Comparison of ENCODE assay signal across 8 mouse cellular contexts in the genomic region with DNA sequence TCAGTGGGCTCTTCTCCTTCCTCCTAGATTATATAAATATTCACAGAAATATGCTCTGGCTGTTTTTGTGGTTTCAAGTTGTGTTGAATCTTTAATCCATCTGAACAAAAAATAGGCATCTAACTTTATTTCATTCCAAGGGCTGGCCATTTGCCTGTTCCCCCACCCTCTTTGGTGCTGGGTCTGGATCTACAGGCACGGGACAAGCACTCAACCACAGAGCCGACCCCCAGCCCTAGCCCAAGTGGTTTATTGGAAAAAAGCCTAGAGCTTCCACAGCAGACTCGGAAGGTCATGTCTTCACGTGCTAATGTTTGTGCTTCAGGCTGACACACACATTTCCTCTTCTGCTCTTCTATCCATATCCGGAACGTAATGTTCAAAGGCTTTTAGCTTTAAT. TPM values are rescaled to one million over a fixed set of nuclear protein-coding genes. Genes with fewer than 3 reads are reported as not detected.
A peak's percentile ranks its signal among the peaks of the same experiment; 100 is the strongest.
DNase-seq lines count a peak whose midpoint lies in the region; ATAC-seq and TF ChIP-seq lines count a peak whose summit lies in the region.

No protein-coding gene starts in this region.

- no peak overlapping the region for H3K9ac ChIP-seq in intestine, embryonic 15.5 days
- H3K9ac ChIP-seq in intestine, postnatal 0 days (ENCODE audit: low read depth, low read length), result no peak overlapping the region

- H3K9me3 ChIP-seq in intestine, embryonic 15.5 days, result no peaks in the 10 kb centered on the region
- H3K9me3 ChIP-seq in intestine, postnatal 0 days (ENCODE audit: control insufficient read depth), result no peaks in the 10 kb centered on the region

- DNase-seq in adipocyte (ENCODE audit: low spot score), result peak; percentile 57
- DNase-seq in heart, adult 9 months (ENCODE audit: low spot score in 2 of 2), result peak; percentile 26 to 29
- DNase-seq in kidney, postnatal 4 days, result peak; percentile 39 to 51
- no peak for DNase-seq in urinary bladder, postnatal 36 days (ENCODE audit: low spot score in 2 of 2)
- DNase-seq in frontal cortex, postnatal 14 days (ENCODE audit: low spot score in 2 of 2), result no peak
- DNase-seq in left cerebral cortex, adult 9 months (ENCODE audit: low spot score in 2 of 2), result no peak

- WGBS in intestine, embryonic 15.5 days, result 34% methylated on average over 6 of the region's 6 CpGs
- 43% methylated on average over 6 of the region's 6 CpGs for WGBS in intestine, postnatal 0 days

- H3K4me3 ChIP-seq in intestine, embryonic 15.5 days (replicated peaks), result no peak overlapping the region
- no peak overlapping the region for H3K4me3 ChIP-seq in intestine, postnatal 0 days (ENCODE audit: low read depth, low read length)

- 0 out of 2 replicates have a peak overlapping the region, but pooled peaks have one; percentile 48 for H3K27ac ChIP-seq in intestine, embryonic 15.5 days
- H3K27ac ChIP-seq in intestine, postnatal 0 days (ENCODE audit: low read depth, low read length), result no peak overlapping the region

- H3K4me1 ChIP-seq in intestine, embryonic 15.5 days (replicated peaks), result peaks cover 15% of the 10 kb centered on the region; the same call in 1 of the 2 replicates
- H3K4me1 ChIP-seq in intestine, postnatal 0 days (replicated peaks; ENCODE audit: control insufficient read depth, insufficient read depth, low read length), result no peaks in the 10 kb centered on the region

- no peak for TF ChIP-seq CTCF in intestine, postnatal 0 days (IDR thresholded peaks at IDR 0.05; ENCODE audit: low read depth)

- H3K27me3 ChIP-seq in intestine, embryonic 15.5 days (replicated peaks), result no peaks in the 10 kb centered on the region
- no peaks in the 10 kb centered on the region for H3K27me3 ChIP-seq in intestine, postnatal 0 days (replicated peaks; ENCODE audit: control insufficient read depth, insufficient read depth, low read length)

- ATAC-seq in intestine, embryonic 15.5 days, result no peak
- ATAC-seq in intestine, postnatal 0 days, result no peak

- H3K36me3 ChIP-seq in intestine, embryonic 15.5 days, result no peaks in the 10 kb centered on the region
- no peaks in the 10 kb centered on the region for H3K36me3 ChIP-seq in intestine, postnatal 0 days (ENCODE audit: control insufficient read depth, insufficient read depth)

- no peak overlapping the region for H3K4me2 ChIP-seq in intestine, embryonic 15.5 days (replicated peaks)
- H3K4me2 ChIP-seq in intestine, postnatal 0 days (replicated peaks; ENCODE audit: low read depth), result no peak overlapping the region

RNA-seq across cellular contexts. Expression of a gene that starts 19.7 kb away (rescaled TPM):
- 17.5 and 19.8 TPM in 2 replicates for polyA plus RNA-seq in intestine, embryonic 15.5 days (2015; fragmentation: Nextera tagmentation; extraction: Ambion mirVana)
- polyA plus RNA-seq in intestine, postnatal 0 days (2015; fragmentation: Nextera tagmentation; extraction: Ambion mirVana), result 12.1 and 15.6 TPM in 2 replicates

RNA-seq across cellular contexts. Expression of a gene that starts 43.5 kb away (rescaled TPM):
- polyA plus RNA-seq in intestine, embryonic 15.5 days (2015; fragmentation: Nextera tagmentation; extraction: Ambion mirVana), result 6.3 and 8.2 TPM in 2 replicates
- polyA plus RNA-seq in intestine, postnatal 0 days (2015; fragmentation: Nextera tagmentation; extraction: Ambion mirVana), result 0.51 and 0.86 TPM in 2 replicates

Comparison
In these comparisons a context has a peak if more than half of its experiments do, and no peak if none do; other contexts are left out.
1. DNase-seq: peak in adipocyte (single experiment), heart, adult 9 months (2 of 2) and kidney, postnatal 4 days (2 of 2); none in urinary bladder, postnatal 36 days (0 of 2), frontal cortex, postnatal 14 days (0 of 2) and left cerebral cortex, adult 9 months (0 of 2).